Comparison of ENCODE assay signal across 22 mouse cellular contexts in genomic region chr17:80739421-80739820, GRCm38 (mm10).
"Had no signal": no experiment of that assay in that cellular context is flagged by ENCODE, and none has a peak within 500 bp of the region (broad histone marks: within the 10 kb centered on the region; RNA-seq: fewer than 3 reads in every experiment).

No protein-coding gene starts in this region.

- H3K36me3 ChIP-seq: intestine, embryonic 15.5 days; liver, embryonic 13.5 days; midbrain, embryonic 12.5 days; neural tube, embryonic 13.5 days had no signal

- H3K4me3 ChIP-seq: intestine, embryonic 15.5 days; layer of hippocampus, adult 2 months; left cerebral cortex, adult 2 months; liver, embryonic 13.5 days; midbrain, embryonic 12.5 days; myocyte; neural tube, embryonic 13.5 days had no signal

- H3K27me3 ChIP-seq: intestine, embryonic 15.5 days; liver, embryonic 13.5 days; midbrain, embryonic 12.5 days; neural tube, embryonic 13.5 days had no signal

- ATAC-seq: intestine, embryonic 15.5 days; lung, postnatal 0 days had no signal

- DNase-seq: kidney, adult 11 months; kidney, adult 9 months; kidney, postnatal 14 days; layer of hippocampus, adult 9-11 months; layer of hippocampus, postnatal 36 days; liver, embryonic 13.5 days; lung, embryonic 14.5 days; right cerebral cortex, adult 18-20 months; right cerebral cortex, postnatal 14 days; right cerebral cortex, postnatal 4 days; thymus, adult 2 months; thymus, postnatal 14 days; thymus, postnatal 4 days had no signal

- H3K4me1 ChIP-seq: intestine, embryonic 15.5 days; liver, embryonic 13.5 days; midbrain, embryonic 12.5 days; neural tube, embryonic 13.5 days had no signal

- H3K27ac ChIP-seq: intestine, embryonic 15.5 days; layer of hippocampus, adult 2 months; left cerebral cortex, adult 2 months; liver, embryonic 13.5 days; macrophage; midbrain, embryonic 12.5 days; neural tube, embryonic 13.5 days; stomach, postnatal 0 days had no signal

- H3K9me3 ChIP-seq: intestine, embryonic 15.5 days; liver, embryonic 13.5 days; midbrain, embryonic 12.5 days; neural tube, embryonic 13.5 days had no signal

- H3K9ac ChIP-seq: intestine, embryonic 15.5 days; liver, embryonic 13.5 days; lung, embryonic 14.5 days; midbrain, embryonic 12.5 days; neural tube, embryonic 13.5 days had no signal

- H3K4me2 ChIP-seq: intestine, embryonic 15.5 days; liver, embryonic 13.5 days; lung, embryonic 14.5 days; midbrain, embryonic 12.5 days; neural tube, embryonic 13.5 days had no signal
